Mouse (Mus musculus) liver, postnatal 0 days (tissue): ENCODE data around the gene Ehd1. TPM values are rescaled to one million over a fixed set of nuclear protein-coding genes. Genes with fewer than 3 reads are reported as not detected.

Experiments used
- ATAC-seq: fragments of 200-750 bp; cut with Nextera tagmentation; 2 replicates; pipeline ENCODE4 v1.8.0; 2017; ENCODE audit warnings: mild to moderate bottlenecking, moderate library complexity
- DNase-seq: peaks from one replicate; pipeline ENCODE4 v3.0.0-alpha.2; 2016
- H3K27ac ChIP-seq: fragments of 300-500 bp; sonication (generic); 2 replicates; pipeline ENCODE4 v1.5.1; 2014; ENCODE audit warnings: antibody characterized with exemption, moderate library complexity, mild to moderate bottlenecking, low read depth
- H3K27me3 ChIP-seq: fragments of 300-500 bp; sonication (generic); 2 replicates; pipeline ENCODE4 v1.6.1; 2014; ENCODE audit warnings: low read length, control low read depth, mixed read lengths; ENCODE audit not compliant: insufficient read depth
- H3K36me3 ChIP-seq: fragments of 300-500 bp; sonication (generic); replicated peaks from 2 replicates; pipeline ENCODE4 v1.6.1; 2014; ENCODE audit warnings: mild to moderate bottlenecking, control low read depth, low read length, moderate library complexity, mixed read lengths; ENCODE audit not compliant: insufficient read depth
- H3K4me1 ChIP-seq: fragments of 300-500 bp; sonication (generic); 2 replicates; pipeline ENCODE4 v1.6.1; 2014; ENCODE audit warnings: antibody characterized with exemption, mild to moderate bottlenecking, control low read depth; ENCODE audit not compliant: insufficient read depth
- H3K4me2 ChIP-seq: fragments of 300-500 bp; sonication (generic); 2 replicates; pipeline ENCODE4 v1.6.1; 2014; ENCODE audit warnings: low read depth, mild to moderate bottlenecking, low read length, moderate library complexity, mixed read lengths
- H3K4me3 ChIP-seq: fragments of 300-500 bp; sonication (generic); 2 replicates; pipeline ENCODE4 v1.5.1; 2014; ENCODE audit warnings: low read depth, low read length
- H3K9ac ChIP-seq: fragments of 300-500 bp; sonication (generic); replicated peaks from 2 replicates; pipeline ENCODE4 v1.6.1; 2014; ENCODE audit warnings: mild to moderate bottlenecking, moderate library complexity
- H3K9me3 ChIP-seq: fragments of 300-500 bp; sonication (generic); 2 replicates; pipeline ENCODE4 v1.6.1; 2016; ENCODE audit warnings: mild to moderate bottlenecking, control low read depth, low read length, mixed read lengths
- CTCF ChIP-seq: sonication (generic); IDR thresholded peaks from 2 replicates; pipeline ENCODE4 v1.5.1; 2016; ENCODE audit warnings: antibody characterized with exemption, low read depth
- EP300 ChIP-seq: IDR thresholded peaks from 2 replicates; pipeline ENCODE4 v1.6.1; 2016; ENCODE audit warnings: antibody characterized with exemption, low read depth, mild to moderate bottlenecking
- WGBS: fragments of 180-500 bp; shearing (Covaris S2); extraction: QIAGEN DNeasy Blood & Tissue Kit; methylation state at CpG from one replicate; pipeline ENCODE4 v1.1.7; 2014; ENCODE audit not compliant: insufficient replicate concordance; 5-methylcytosine and 5-hydroxymethylcytosine counted together
- polyA plus RNA-seq: library from polyadenylated mRNA; unstranded; fragments of >200 nt; fragmentation: Nextera tagmentation; extraction: Ambion mirVana; gene quantifications from 2 replicates; pipeline ENCODE4 v1.2.1, GENCODE M21; 2015

Gene Ehd1
- polyA plus RNA-seq, 1 experiment from 2014 or later = 36.4 TPM

- Histone ChIP-seq H3K36me3 (no peaks in the 10 kb centered on the region), H3K4me3 (no peak overlapping the region), H3K4me2 (no peak overlapping the region), H3K27me3 (no peaks in the 10 kb centered on the region), H3K4me1 (peaks cover 49% of the 10 kb centered on the region), H3K9me3 (no peaks in the 10 kb centered on the region), H3K9ac (peak overlapping the region; percentile 30; the same call in 1 of the 2 replicates), H3K27ac (peak overlapping the region; percentile 82)
- no peak for DNase-seq
- no peak for TF ChIP-seq EP300
- no peak for TF ChIP-seq CTCF
- no peak for ATAC-seq
- WGBS = 62% methylated on average over 9 of the region's 9 CpGs
Observed at GRCm38 (mm10) chr19:6270661-6271060, 5.9 kb upstream of the Ehd1 start.

GRCm38 (mm10) chr19:6271206-6271605 lies 5.3 kb upstream of the Ehd1 start:
- 58% methylated on average over 8 of the region's 8 CpGs for WGBS
- no peak overlapping the region for H3K4me2 ChIP-seq
- no peaks in the 10 kb centered on the region for H3K36me3 ChIP-seq
- DNase-seq = no peak
- H3K9me3 ChIP-seq = no peaks in the 10 kb centered on the region
- no peak for TF ChIP-seq EP300
- no peak for TF ChIP-seq CTCF
- peaks cover 54% of the 10 kb centered on the region for H3K4me1 ChIP-seq
- H3K9ac ChIP-seq = peak overlapping the region; percentile 30; the same call in 1 of the 2 replicates
- peak overlapping the region; percentile 82 for H3K27ac ChIP-seq
- ATAC-seq = no peak
- H3K27me3 ChIP-seq = no peaks in the 10 kb centered on the region
- no peak overlapping the region for H3K4me3 ChIP-seq

GRCm38 (mm10) chr19:6272053-6272452 lies 4.5 kb upstream of the Ehd1 start:
- no peak overlapping the region for H3K9ac ChIP-seq
- no peaks in the 10 kb centered on the region for H3K36me3 ChIP-seq
- WGBS = 61% methylated on average over 7 of the region's 7 CpGs
- DNase-seq (no peak), ATAC-seq (no peak)
- H3K27me3 ChIP-seq = no peaks in the 10 kb centered on the region
- H3K27ac ChIP-seq = 0 out of 2 replicates have a peak overlapping the region, but pooled peaks have one; percentile 45
- no peaks in the 10 kb centered on the region for H3K9me3 ChIP-seq
- H3K4me1 ChIP-seq = peaks cover 55% of the 10 kb centered on the region
- TF ChIP-seq CTCF (no peak), EP300 (no peak)
- H3K4me2 ChIP-seq = no peak overlapping the region
- no peak overlapping the region for H3K4me3 ChIP-seq

GRCm38 (mm10) chr19:6272738-6273137 lies 3.8 kb upstream of the Ehd1 start:
- Histone ChIP-seq H3K27ac (no peak overlapping the region), H3K4me3 (no peak overlapping the region), H3K36me3 (no peaks in the 10 kb centered on the region), H3K4me1 (peaks cover 56% of the 10 kb centered on the region), H3K27me3 (no peaks in the 10 kb centered on the region), H3K9ac (no peak overlapping the region), H3K9me3 (no peaks in the 10 kb centered on the region), H3K4me2 (no peak overlapping the region)
- 79% methylated on average over 4 of the region's 4 CpGs for WGBS
- ATAC-seq (no peak), DNase-seq (no peak)
- TF ChIP-seq CTCF = no peak
- TF ChIP-seq EP300 = no peak

GRCm38 (mm10) chr19:6273592-6273991 lies 2.9 kb upstream of the Ehd1 start:
- Histone ChIP-seq H3K27me3 (no peaks in the 10 kb centered on the region), H3K9ac (no peak overlapping the region), H3K9me3 (no peaks in the 10 kb centered on the region), H3K4me2 (no peak overlapping the region), H3K4me1 (peaks cover 56% of the 10 kb centered on the region), H3K4me3 (no peak overlapping the region), H3K27ac (no peak overlapping the region), H3K36me3 (no peaks in the 10 kb centered on the region)
- 62% methylated on average over 4 of the region's 4 CpGs for WGBS
- ATAC-seq (no peak), DNase-seq (no peak)
- TF ChIP-seq CTCF (no peak), EP300 (no peak)

- no peak overlapping the region for H3K4me3 ChIP-seq
- DNase-seq (no peak), ATAC-seq (no peak)
- H3K4me2 ChIP-seq = no peak overlapping the region
- no peak overlapping the region; the same call in 1 of the 2 replicates for H3K27ac ChIP-seq
- TF ChIP-seq CTCF = no peak
- no peak for TF ChIP-seq EP300
- WGBS = 84% methylated on average over 13 of the region's 13 CpGs
- 0 out of 2 replicates have a peak overlapping the region, but pooled peaks have one; percentile 17 for H3K9ac ChIP-seq
- H3K9me3 ChIP-seq = no peaks in the 10 kb centered on the region
- H3K27me3 ChIP-seq = no peaks in the 10 kb centered on the region
- peaks cover 2% of the 10 kb centered on the region; the same call in 1 of the 2 replicates for H3K36me3 ChIP-seq
- peaks cover 62% of the 10 kb centered on the region for H3K4me1 ChIP-seq
Observed at GRCm38 (mm10) chr19:6273998-6274608, 2.4 kb upstream of the Ehd1 start.
